Mouse (Mus musculus): ENCODE results near the gene Wdr76. TPM values are rescaled to one million over a fixed set of nuclear protein-coding genes. Genes with fewer than 3 reads are reported as not detected.

Gene Wdr76
- total RNA-seq, 2 experiments from 2014 or later: 1.9 to 2.3 TPM

Other genes with a start within 250 kb of the Wdr76 start
- 10 to 100 TPM; 13.5 to 16.4 TPM for gene Trp53bp1, start 235.3 kb upstream of the Wdr76 start, total RNA-seq (2021)
- 1 to 10 TPM; 7.0 to 7.8 TPM for gene Map1a, start 217.1 kb upstream of the Wdr76 start, total RNA-seq (2021)
- 10 to 100 TPM; 65.1 to 69.9 TPM for gene Ppip5k1, start 151.3 kb upstream of the Wdr76 start, total RNA-seq (2021)
- not detected for gene Ckmt1, start 149.0 kb upstream of the Wdr76 start, total RNA-seq (2021)
- gene Strc, start 119.6 kb upstream of the Wdr76 start, total RNA-seq (2021): under 1 TPM in 1 of 2 experiments, not detected in 1; 0.08 TPM
- gene Pdia3, start 92.9 kb upstream of the Wdr76 start, total RNA-seq (2021): 10 to 100 TPM; 46.2 to 51.0 TPM
- 1 to 10 TPM; 1.9 TPM for gene Catsper2, start 92.9 kb upstream of the Wdr76 start, total RNA-seq (2021)
- not detected for gene Ell3, start 62.4 kb upstream of the Wdr76 start, total RNA-seq (2021)
- 100 to 1,000 TPM; 315 to 360 TPM for gene Serf2, start 57.5 kb upstream of the Wdr76 start, total RNA-seq (2021)
- 10 to 100 TPM; 14.2 to 20.2 TPM for gene Hypk, start 53.4 kb upstream of the Wdr76 start, total RNA-seq (2021)
- gene Serinc4, start 49.9 kb upstream of the Wdr76 start, total RNA-seq (2021): not detected
- gene Mfap1b, start 32.7 kb upstream of the Wdr76 start, total RNA-seq (2021): 10 to 100 TPM; 18.0 to 20.6 TPM
- gene Mfap1a, start 58 bp upstream of the Wdr76 start, total RNA-seq (2021): 10 to 100 TPM; 13.2 to 13.9 TPM